Mouse (Mus musculus) neural tube, embryonic 15.5 days (tissue): ENCODE data around the gene Panx3. TPM values are rescaled to one million over a fixed set of nuclear protein-coding genes. Genes with fewer than 3 reads are reported as not detected.

Source experiments
- ATAC-seq: fragments of 200-750 bp; cut with Nextera tagmentation; 2 replicates; pipeline ENCODE4 v1.8.0; 2017; ENCODE audit warnings: mild to moderate bottlenecking, moderate TSS enrichment, moderate library complexity; ENCODE audit not compliant: low FRiP score
- H3K27ac ChIP-seq: fragments of 300-500 bp; sonication (generic); replicated peaks from 2 replicates; pipeline ENCODE4 v1.5.1; 2015; ENCODE audit warnings: mild to moderate bottlenecking, inconsistent platforms
- H3K27me3 ChIP-seq: fragments of 300-500 bp; sonication (generic); replicated peaks from 2 replicates; pipeline ENCODE4 v1.6.1; 2015; ENCODE audit warnings: inconsistent platforms
- H3K36me3 ChIP-seq: fragments of 300-500 bp; sonication (generic); 2 replicates; pipeline ENCODE4 v1.6.1; 2015; ENCODE audit warnings: inconsistent platforms
- H3K4me1 ChIP-seq: fragments of 300-500 bp; sonication (generic); 2 replicates; pipeline ENCODE4 v1.6.1; 2015; ENCODE audit warnings: inconsistent platforms
- H3K4me2 ChIP-seq: fragments of 300-500 bp; sonication (generic); 2 replicates; pipeline ENCODE4 v1.6.1; 2015; ENCODE audit warnings: inconsistent platforms, mild to moderate bottlenecking, moderate library complexity
- H3K4me3 ChIP-seq: fragments of 300-500 bp; sonication (generic); replicated peaks from 2 replicates; pipeline ENCODE4 v1.5.1; 2015; ENCODE audit warnings: mild to moderate bottlenecking, inconsistent platforms
- H3K9ac ChIP-seq: fragments of 300-500 bp; sonication (generic); replicated peaks from 2 replicates; pipeline ENCODE4 v1.6.1; 2015; ENCODE audit warnings: mild to moderate bottlenecking, inconsistent platforms
- H3K9me3 ChIP-seq: fragments of 300-500 bp; sonication (generic); replicated peaks from 2 replicates; pipeline ENCODE4 v1.6.1; 2016; ENCODE audit warnings: inconsistent platforms
- WGBS: fragments of 180-500 bp; shearing (Covaris S2); methylation state at CpG from one replicate; pipeline ENCODE4 v1.1.7; 2015; ENCODE audit warnings: mixed read lengths; 5-methylcytosine and 5-hydroxymethylcytosine counted together
- polyA plus RNA-seq: library from polyadenylated mRNA; unstranded; fragments of >200 nt; fragmentation: Nextera tagmentation; extraction: Ambion mirVana; gene quantifications from 2 replicates; pipeline ENCODE4 v1.2.1, GENCODE M21; 2015

Gene Panx3
- 0.47 and 1.1 TPM in 2 replicates for polyA plus RNA-seq

DNA sequence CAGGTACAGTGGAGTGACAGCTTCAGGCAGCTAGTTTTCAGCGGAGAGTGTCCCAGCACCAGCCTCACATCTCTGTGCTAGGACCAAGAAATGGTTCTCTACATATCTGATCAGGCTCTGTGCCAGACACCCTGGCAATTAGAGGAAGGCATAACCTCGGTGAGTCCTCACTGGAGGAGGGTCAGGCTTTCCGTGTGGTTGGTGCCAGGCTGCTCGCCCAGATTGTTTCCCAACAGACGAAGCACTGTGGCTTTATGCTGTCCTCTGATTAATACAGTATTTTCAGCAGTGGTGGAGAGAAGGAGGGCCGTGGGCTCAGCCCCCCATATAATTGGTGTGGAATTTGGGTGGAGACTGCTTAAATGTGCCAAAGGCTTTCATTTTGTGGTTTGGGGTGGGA lies at the start of gene Panx3:
Gene Panx3 (minus strand): TSS at position 121 of the 400 bp plus-strand sequence.
- H3K4me3 ChIP-seq = no peak within 1 kb of the TSS

GRCm38 (mm10) chr9:37716150-37716549 lies 47.1 kb upstream of the Panx3 start, which contains the start of gene Olfr160:
Gene Olfr160 (minus strand): TSS chr9:37716250.
- Histone ChIP-seq H3K27me3 (no peaks in the 10 kb centered on the region), H3K9me3 (no peaks in the 10 kb centered on the region), H3K36me3 (no peaks in the 10 kb centered on the region), H3K4me3 (no peak within 1 kb of the TSS), H3K4me1 (no peaks in the 10 kb centered on the region), H3K27ac (no peak within 1 kb of the TSS), H3K9ac (no peak within 1 kb of the TSS), H3K4me2 (no peak within 1 kb of the TSS)
- WGBS = 92% methylated on average over 1 of the region's 1 CpGs
- ATAC-seq = no peak

More for the DNA sequence above, at the start of gene Panx3:
- no peaks in the 10 kb centered on the region for H3K27me3 ChIP-seq
- 63% methylated on average over 6 of the region's 6 CpGs for WGBS
- no peak within 1 kb of the TSS for H3K27ac ChIP-seq
- H3K9me3 ChIP-seq = no peaks in the 10 kb centered on the region
- H3K9ac ChIP-seq = no peak within 1 kb of the TSS
- no peaks in the 10 kb centered on the region for H3K36me3 ChIP-seq
- no peak within 1 kb of the TSS for H3K4me2 ChIP-seq
- ATAC-seq = no peak
- H3K4me1 ChIP-seq = no peaks in the 10 kb centered on the region

DNA sequence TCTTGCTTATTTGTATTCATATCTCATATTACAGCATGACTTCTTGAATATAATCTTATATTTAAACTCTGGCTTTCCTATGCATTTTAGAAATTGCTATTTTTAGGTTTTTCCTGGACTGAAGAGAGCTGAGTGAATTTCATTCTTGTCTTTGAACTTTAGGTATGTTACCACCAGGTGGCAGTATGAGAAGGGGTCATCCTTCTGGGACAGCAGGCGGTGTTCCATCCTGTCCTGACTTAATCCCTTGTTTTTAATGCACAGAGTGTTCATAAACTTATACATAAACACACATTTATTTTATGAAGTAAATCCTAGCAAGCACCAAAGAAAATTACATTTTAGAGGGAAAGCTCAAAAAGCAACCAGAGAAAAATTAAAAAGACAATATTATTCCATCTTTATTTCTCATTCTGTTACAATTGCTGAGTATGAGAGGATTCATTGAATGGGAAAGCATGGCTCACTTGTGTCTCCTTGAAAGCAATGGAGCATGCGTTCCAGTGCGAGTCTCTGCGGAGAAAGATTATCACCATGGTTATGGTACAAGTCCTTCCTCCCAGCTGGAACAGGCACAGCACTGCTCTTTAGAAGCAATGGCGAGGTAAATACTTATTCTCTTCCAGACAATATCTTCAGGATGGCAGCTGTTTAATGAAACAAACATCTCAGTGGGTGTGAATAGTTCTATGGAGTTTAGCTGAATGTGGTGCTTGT lies 21.1 kb upstream of the Panx3 start:
- 47% methylated on average over 5 of the region's 5 CpGs for WGBS

DNA sequence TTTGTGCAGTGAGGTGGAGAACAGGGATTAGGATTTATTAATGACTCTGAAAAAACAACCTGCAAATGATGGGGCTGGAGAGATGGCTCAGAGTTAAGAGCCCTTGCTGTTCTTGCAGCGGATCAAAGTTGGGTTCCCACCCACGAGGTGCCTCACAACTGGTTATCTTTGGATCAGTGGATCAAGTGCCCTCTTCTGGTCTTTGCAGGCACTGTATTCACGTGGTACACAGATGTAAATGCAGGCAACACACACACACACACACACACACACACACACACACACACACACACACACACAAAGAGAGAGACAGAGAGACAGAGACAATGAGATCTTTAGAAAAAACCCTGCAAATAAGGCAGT lies 18.9 kb upstream of the Panx3 start:
- no peaks in the 10 kb centered on the region for H3K27me3 ChIP-seq
- H3K4me2 ChIP-seq = no peak overlapping the region
- peak; percentile 28; the same call in 1 of the 2 replicates for ATAC-seq
- no peaks in the 10 kb centered on the region for H3K4me1 ChIP-seq
- H3K9me3 ChIP-seq = no peaks in the 10 kb centered on the region
- WGBS = 49% methylated on average over 3 of the region's 3 CpGs
- H3K27ac ChIP-seq = no peak overlapping the region
- no peaks in the 10 kb centered on the region for H3K36me3 ChIP-seq
- no peak overlapping the region for H3K9ac ChIP-seq
- H3K4me3 ChIP-seq = no peak overlapping the region

More for the DNA sequence above, 21.1 kb upstream of the Panx3 start:
- no peak overlapping the region for H3K4me2 ChIP-seq
- H3K27ac ChIP-seq = no peak overlapping the region
- no peak overlapping the region for H3K4me3 ChIP-seq
- no peaks in the 10 kb centered on the region for H3K27me3 ChIP-seq
- no peaks in the 10 kb centered on the region for H3K4me1 ChIP-seq
- H3K9ac ChIP-seq = no peak overlapping the region
- no peaks in the 10 kb centered on the region for H3K9me3 ChIP-seq
- no peaks in the 10 kb centered on the region for H3K36me3 ChIP-seq
- peak; percentile 79 for ATAC-seq

DNA sequence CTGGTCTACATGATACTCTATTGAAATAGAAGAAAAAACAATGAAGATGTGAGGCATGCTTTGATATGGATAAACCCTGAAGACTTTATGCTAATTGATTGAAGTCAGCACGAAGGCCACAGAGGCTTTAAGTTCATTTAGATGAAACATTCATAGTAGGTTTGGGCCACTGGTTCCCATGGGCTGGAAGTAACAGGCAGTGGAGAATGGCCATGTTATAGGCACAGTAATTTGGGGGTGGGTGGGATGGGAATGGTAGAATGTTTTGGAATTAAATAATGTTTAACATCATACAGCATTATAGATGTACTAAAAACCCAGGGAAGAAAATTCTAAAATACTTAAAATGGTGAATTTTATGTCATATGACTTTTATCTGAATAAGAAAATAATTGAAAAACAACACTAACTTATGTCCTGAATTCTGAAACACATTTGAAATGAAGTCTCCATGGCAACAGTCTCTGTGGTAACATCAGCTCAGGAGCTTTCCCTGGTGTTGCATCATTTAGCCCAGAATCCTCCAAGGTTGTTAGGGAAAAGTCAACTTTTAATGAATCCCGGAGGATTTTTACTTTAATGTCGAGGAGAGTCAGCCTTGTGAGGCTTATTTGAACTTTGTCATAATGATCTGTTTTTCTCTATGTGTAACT lies 18.4 kb upstream of the Panx3 start:
- Histone ChIP-seq H3K36me3 (no peaks in the 10 kb centered on the region), H3K27ac (no peak overlapping the region), H3K9me3 (no peaks in the 10 kb centered on the region), H3K4me1 (no peaks in the 10 kb centered on the region), H3K9ac (no peak overlapping the region), H3K27me3 (no peaks in the 10 kb centered on the region), H3K4me3 (no peak overlapping the region), H3K4me2 (no peak overlapping the region)
- ATAC-seq = peak; percentile 59; the same call in 1 of the 2 replicates
- WGBS = 66% methylated on average over 3 of the region's 3 CpGs

- no peaks in the 10 kb centered on the region for H3K4me1 ChIP-seq
- H3K9ac ChIP-seq = no peak overlapping the region
- no peak for ATAC-seq
- H3K9me3 ChIP-seq = no peaks in the 10 kb centered on the region
- H3K27ac ChIP-seq = no peak overlapping the region
- no peak overlapping the region for H3K4me2 ChIP-seq
- no peaks in the 10 kb centered on the region for H3K27me3 ChIP-seq
- H3K4me3 ChIP-seq = no peak overlapping the region
- H3K36me3 ChIP-seq = no peaks in the 10 kb centered on the region
- WGBS = 100% methylated on average over 1 of the region's 1 CpGs
These were observed 12.1 kb upstream of the Panx3 start for GRCm38 (mm10) chr9:37681123-37681522.

- Histone ChIP-seq H3K36me3 (no peaks in the 10 kb centered on the region), H3K4me1 (no peaks in the 10 kb centered on the region), H3K4me3 (no peak overlapping the region), H3K27ac (no peak overlapping the region), H3K9me3 (no peaks in the 10 kb centered on the region), H3K9ac (no peak overlapping the region), H3K4me2 (no peak overlapping the region), H3K27me3 (no peaks in the 10 kb centered on the region)
- 76% methylated on average over 4 of the region's 4 CpGs for WGBS
- ATAC-seq = no peak
These were observed 6.3 kb upstream of the Panx3 start for GRCm38 (mm10) chr9:37675287-37675686.

- no peak overlapping the region for H3K9ac ChIP-seq
- no peaks in the 10 kb centered on the region for H3K4me1 ChIP-seq
- H3K4me3 ChIP-seq = no peak overlapping the region
- no peak overlapping the region for H3K4me2 ChIP-seq
- H3K9me3 ChIP-seq = no peaks in the 10 kb centered on the region
- no peak for ATAC-seq
- H3K27ac ChIP-seq = no peak overlapping the region
- no peaks in the 10 kb centered on the region for H3K27me3 ChIP-seq
- H3K36me3 ChIP-seq = no peaks in the 10 kb centered on the region
- 93% methylated on average over 3 of the region's 3 CpGs for WGBS
These were observed 1.2 kb upstream of the Panx3 start for GRCm38 (mm10) chr9:37670261-37670660.

GRCm38 (mm10) chr9:37669678-37670077 lies 643 bp upstream of the Panx3 start:
- H3K27ac ChIP-seq = no peak overlapping the region
- H3K9me3 ChIP-seq = no peaks in the 10 kb centered on the region
- 77% methylated on average over 4 of the region's 4 CpGs for WGBS
- no peak for ATAC-seq
- H3K4me3 ChIP-seq = no peak overlapping the region
- no peak overlapping the region for H3K4me2 ChIP-seq
- no peaks in the 10 kb centered on the region for H3K4me1 ChIP-seq
- no peaks in the 10 kb centered on the region for H3K36me3 ChIP-seq
- H3K27me3 ChIP-seq = no peaks in the 10 kb centered on the region
- H3K9ac ChIP-seq = no peak overlapping the region

- no peak for ATAC-seq
- Histone ChIP-seq H3K4me2 (no peak overlapping the region), H3K27me3 (no peaks in the 10 kb centered on the region), H3K4me3 (no peak overlapping the region), H3K4me1 (no peaks in the 10 kb centered on the region), H3K9ac (no peak overlapping the region), H3K27ac (no peak overlapping the region), H3K9me3 (no peaks in the 10 kb centered on the region), H3K36me3 (no peaks in the 10 kb centered on the region)
- 81% methylated on average over 7 of the region's 7 CpGs for WGBS
These were observed 3.0 kb downstream of the Panx3 start for GRCm38 (mm10) chr9:37666045-37666444.

- no peaks in the 10 kb centered on the region for H3K36me3 ChIP-seq
- no peak for ATAC-seq
- no peaks in the 10 kb centered on the region for H3K4me1 ChIP-seq
- H3K27ac ChIP-seq = no peak overlapping the region
- no peak overlapping the region for H3K4me3 ChIP-seq
- no peaks in the 10 kb centered on the region for H3K27me3 ChIP-seq
- no peaks in the 10 kb centered on the region for H3K9me3 ChIP-seq
- WGBS = 77% methylated on average over 2 of the region's 2 CpGs
- H3K9ac ChIP-seq = no peak overlapping the region
- H3K4me2 ChIP-seq = no peak overlapping the region
These were observed 4.4 kb downstream of the Panx3 start for GRCm38 (mm10) chr9:37664604-37665003.

GRCm38 (mm10) chr9:37663210-37663609 lies 5.8 kb downstream of the Panx3 start:
- H3K27ac ChIP-seq = no peak overlapping the region
- WGBS = 73% methylated on average over 1 of the region's 1 CpGs
- H3K27me3 ChIP-seq = no peaks in the 10 kb centered on the region
- no peak overlapping the region for H3K4me3 ChIP-seq
- no peak overlapping the region for H3K9ac ChIP-seq
- ATAC-seq = no peak
- no peaks in the 10 kb centered on the region for H3K9me3 ChIP-seq
- no peaks in the 10 kb centered on the region for H3K36me3 ChIP-seq
- no peak overlapping the region for H3K4me2 ChIP-seq
- no peaks in the 10 kb centered on the region for H3K4me1 ChIP-seq
